7 mouse cellular contexts compared by ENCODE assay signal in the genomic region with DNA sequence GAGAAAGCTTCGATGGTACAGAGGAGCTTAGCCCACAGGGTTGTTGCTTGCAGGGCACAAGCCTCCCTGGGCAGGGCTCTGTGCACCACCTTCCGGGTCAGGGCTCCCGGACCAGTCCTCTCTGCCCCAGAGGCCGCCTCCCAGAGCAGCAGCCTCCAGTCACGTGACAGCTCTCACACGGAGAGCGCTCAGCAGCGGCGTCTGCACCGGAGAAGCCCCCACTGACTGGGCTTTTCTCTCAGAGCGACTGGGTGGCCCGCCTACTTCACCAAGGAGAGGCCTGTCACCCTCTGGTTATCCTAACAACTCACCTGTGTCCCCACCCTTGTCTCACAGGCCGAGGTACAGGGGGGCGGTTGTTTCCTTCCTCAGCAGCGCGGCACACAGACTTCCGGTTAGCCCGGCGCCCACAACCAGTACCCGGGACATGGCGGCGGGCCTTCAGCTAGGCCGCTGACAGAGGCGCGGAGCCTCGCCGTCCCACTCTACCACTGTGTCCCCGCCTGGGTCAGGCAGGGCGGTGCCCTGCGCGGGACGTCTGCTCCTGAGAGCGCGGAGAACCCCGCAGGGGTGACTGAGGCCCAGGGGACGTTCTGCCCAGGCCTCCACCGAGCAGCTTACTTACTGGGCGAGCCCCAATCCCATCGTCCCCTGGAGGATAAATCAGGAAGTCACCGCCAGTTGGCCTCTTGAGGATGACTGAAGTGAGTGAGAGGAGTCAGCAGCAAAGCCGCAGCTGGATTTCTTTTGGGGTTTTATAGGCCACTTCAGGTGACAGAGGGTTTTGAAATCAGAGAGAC. TPM values are rescaled to one million over a fixed set of nuclear protein-coding genes. Genes with fewer than 3 reads are reported as not detected.
DNase-seq lines count a peak whose midpoint lies in the region; ATAC-seq and TF ChIP-seq lines count a peak whose summit lies in the region.
"Not testable (repeated sequence)": the region's sequence is repeated elsewhere in the genome, so short reads cannot be mapped to it uniquely, and the experiment has no call there.

TSS of gene Lipo3 (minus strand) at position 665 of the 800 bp plus-strand sequence.

- DNase-seq in cerebellum, adult 11 months: peak; percentile 18
- DNase-seq in heart, postnatal 0 days (ENCODE audit: low spot score); liver, embryonic 11.5 days (ENCODE audit: low spot score): not testable (repeated sequence)
- peak; percentile 43 for DNase-seq in kidney, postnatal 10 days

- H3K36me3 ChIP-seq in forebrain, embryonic 13.5 days (ENCODE audit: poor library complexity, severe bottlenecking); heart, postnatal 0 days (replicated peaks; ENCODE audit: control insufficient read depth, insufficient read depth, low read length); liver, embryonic 11.5 days (ENCODE audit: control insufficient read depth, insufficient read depth, low read length); midbrain, embryonic 16.5 days (ENCODE audit: control insufficient read depth, insufficient read depth, low read length); stomach, embryonic 14.5 days (ENCODE audit: control insufficient read depth, insufficient read depth, low read length): not testable (repeated sequence)

- TF ChIP-seq CTCF in heart, postnatal 0 days (IDR thresholded peaks at IDR 0.05; ENCODE audit: low read depth): not testable (repeated sequence)

- H3K4me3 ChIP-seq in forebrain, embryonic 13.5 days; heart, postnatal 0 days (ENCODE audit: low read depth, low read length); liver, embryonic 11.5 days (ENCODE audit: low read depth, low read length); stomach, embryonic 14.5 days (ENCODE audit: low read depth, low read length): not testable (repeated sequence)
- H3K4me3 ChIP-seq in midbrain, embryonic 16.5 days (ENCODE audit: low read depth, low read length): peak within 1 kb of the TSS; percentile 23

- H3K4me1 ChIP-seq in forebrain, embryonic 13.5 days; heart, postnatal 0 days (ENCODE audit: control insufficient read depth, insufficient read depth); liver, embryonic 11.5 days (replicated peaks; ENCODE audit: control insufficient read depth, insufficient read depth, low read length); midbrain, embryonic 16.5 days (ENCODE audit: control insufficient read depth, insufficient read depth, low read length); stomach, embryonic 14.5 days (ENCODE audit: control insufficient read depth, insufficient read depth, low read length): not testable (repeated sequence)

- 50% methylated on average over 12 of the region's 41 CpGs for WGBS in forebrain, embryonic 13.5 days
- whole genome bisulfite sequencing in heart, postnatal 0 days: 22% methylated on average over 10 of the region's 41 CpGs
- 39% methylated on average over 11 of the region's 41 CpGs for WGBS in liver, embryonic 11.5 days
- WGBS in midbrain, embryonic 16.5 days: 29% methylated on average over 12 of the region's 41 CpGs
- 28% methylated on average over 11 of the region's 41 CpGs for WGBS in stomach, embryonic 14.5 days

- not testable (repeated sequence) for H3K9me3 ChIP-seq in forebrain, embryonic 13.5 days (replicated peaks); heart, postnatal 0 days (replicated peaks; ENCODE audit: control insufficient read depth, low read length); liver, embryonic 11.5 days (ENCODE audit: control insufficient read depth, low read length); midbrain, embryonic 16.5 days (replicated peaks; ENCODE audit: control insufficient read depth, low read length, poor library complexity, severe bottlenecking); stomach, embryonic 14.5 days (ENCODE audit: control insufficient read depth, low read depth, low read length)

- H3K27ac ChIP-seq in forebrain, embryonic 13.5 days; heart, postnatal 0 days (ENCODE audit: low read depth); liver, embryonic 11.5 days (ENCODE audit: low read depth, low read length); midbrain, embryonic 16.5 days (ENCODE audit: low read length); stomach, embryonic 14.5 days (ENCODE audit: low read length): not testable (repeated sequence)

- not testable (repeated sequence) for H3K9ac ChIP-seq in forebrain, embryonic 13.5 days; heart, postnatal 0 days (replicated peaks; ENCODE audit: low read depth, low read length); liver, embryonic 11.5 days (ENCODE audit: low read depth, low read length); midbrain, embryonic 16.5 days (ENCODE audit: low read depth, low read length); stomach, embryonic 14.5 days (replicated peaks; ENCODE audit: low read depth, low read length)

- ATAC-seq in forebrain, embryonic 13.5 days: peak; percentile 96
- ATAC-seq in heart, postnatal 0 days (ENCODE audit: insufficient read depth, low read depth): peak; percentile 85
- ATAC-seq in liver, embryonic 11.5 days (replicated peaks; ENCODE audit: low FRiP score): peak; percentile 68
- peak; percentile 99 for ATAC-seq in midbrain, embryonic 16.5 days
- peak; percentile 88 for ATAC-seq in stomach, embryonic 14.5 days (ENCODE audit: insufficient number of reproducible peaks, insufficient read depth, low FRiP score, low read depth)

- H3K4me2 ChIP-seq in forebrain, embryonic 13.5 days: peak within 1 kb of the TSS; percentile 40
- peak within 1 kb of the TSS; percentile 20; the same call in 1 of the 2 replicates for H3K4me2 ChIP-seq in heart, postnatal 0 days (ENCODE audit: low read depth, low read length)
- peak within 1 kb of the TSS; percentile 17 for H3K4me2 ChIP-seq in liver, embryonic 11.5 days
- peak within 1 kb of the TSS; percentile 46 for H3K4me2 ChIP-seq in midbrain, embryonic 16.5 days (ENCODE audit: low read length)
- H3K4me2 ChIP-seq in stomach, embryonic 14.5 days (replicated peaks; ENCODE audit: low read depth, low read length): not testable (repeated sequence)

- H3K27me3 ChIP-seq in forebrain, embryonic 13.5 days; heart, postnatal 0 days (ENCODE audit: control insufficient read depth, insufficient read depth, low read length); liver, embryonic 11.5 days (replicated peaks; ENCODE audit: control insufficient read depth, insufficient read depth, low read length); midbrain, embryonic 16.5 days (ENCODE audit: control insufficient read depth, insufficient read depth, low read depth, low read length); stomach, embryonic 14.5 days (ENCODE audit: control insufficient read depth, insufficient read depth, low read length): not testable (repeated sequence)

- not testable (repeated sequence) for TF ChIP-seq EP300 in heart, postnatal 0 days (IDR thresholded peaks at IDR 0.05; ENCODE audit: low read depth)

RNA-seq across cellular contexts. Expression of gene Lipo3, which starts in this region (rescaled TPM):
- polyA plus RNA-seq in forebrain, embryonic 13.5 days (2015; fragmentation: Nextera tagmentation; extraction: Ambion mirVana): 10.0 and 10.5 TPM in 2 replicates
- 7.6 and 12.9 TPM in 2 replicates for total RNA-seq in heart, postnatal 0 days (2014; rRNA removed; ENCODE audit: low replicate concordance)
- 12.2 and 12.6 TPM in 2 replicates for polyA plus RNA-seq in heart, postnatal 0 days (2015; fragmentation: Nextera tagmentation; extraction: Ambion mirVana)
- 5.8 TPM in 2 replicates for polyA plus RNA-seq in liver, embryonic 11.5 days (2014; fragmentation: Nextera tagmentation; extraction: Ambion mirVana)
- polyA plus RNA-seq in midbrain, embryonic 16.5 days (2015; fragmentation: Nextera tagmentation; extraction: Ambion mirVana): 15.5 and 16.7 TPM in 2 replicates
- polyA plus RNA-seq in stomach, embryonic 14.5 days (2014; fragmentation: Nextera tagmentation; extraction: Ambion mirVana): 16.4 and 17.1 TPM in 2 replicates
